Mouse (Mus musculus): Measurements from ENCODE around the gene Adh1.

Gene Adh1

GRCm38 (mm10) chr3:138291529-138292117 lies 30.8 kb downstream of the Adh1 start:
- DNase-seq = no peak

DNA sequence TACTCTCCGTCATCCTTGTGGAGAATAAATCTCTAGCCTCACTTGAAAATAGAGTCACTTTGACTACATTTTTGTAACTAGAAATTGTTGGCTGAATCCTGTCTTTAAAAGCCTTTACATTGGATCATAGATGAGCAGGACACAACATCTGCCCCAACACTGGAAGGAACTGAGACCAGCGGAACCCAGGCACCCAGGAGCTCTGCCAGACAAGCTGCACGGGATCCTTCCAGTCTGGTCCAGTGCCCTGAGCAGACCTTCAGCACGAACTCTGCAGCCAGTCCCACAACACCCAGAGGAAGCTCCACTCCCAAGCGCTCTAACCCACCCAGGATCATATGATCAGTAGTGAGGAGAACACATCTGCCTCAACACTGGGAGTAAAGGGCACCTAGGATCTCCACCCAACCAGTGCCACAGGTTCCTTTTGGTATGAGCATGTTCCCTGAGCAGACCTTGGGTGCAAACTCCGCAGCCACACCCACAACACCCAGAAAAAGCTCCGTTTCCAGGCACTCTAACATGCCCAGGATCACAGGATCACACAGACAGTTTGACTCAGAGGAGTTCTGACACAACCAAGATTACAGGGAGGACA lies 32.6 kb downstream of the Adh1 start:
- no peak for DNase-seq

GRCm38 (mm10) chr3:138300130-138300529 lies 39.3 kb downstream of the Adh1 start:
- DNase-seq = no peak

GRCm38 (mm10) chr3:138302676-138303075 lies 41.9 kb downstream of the Adh1 start:
- no peak for DNase-seq

GRCm38 (mm10) chr3:138303771-138304488 lies 43.1 kb downstream of the Adh1 start:
- DNase-seq = no peak

DNA sequence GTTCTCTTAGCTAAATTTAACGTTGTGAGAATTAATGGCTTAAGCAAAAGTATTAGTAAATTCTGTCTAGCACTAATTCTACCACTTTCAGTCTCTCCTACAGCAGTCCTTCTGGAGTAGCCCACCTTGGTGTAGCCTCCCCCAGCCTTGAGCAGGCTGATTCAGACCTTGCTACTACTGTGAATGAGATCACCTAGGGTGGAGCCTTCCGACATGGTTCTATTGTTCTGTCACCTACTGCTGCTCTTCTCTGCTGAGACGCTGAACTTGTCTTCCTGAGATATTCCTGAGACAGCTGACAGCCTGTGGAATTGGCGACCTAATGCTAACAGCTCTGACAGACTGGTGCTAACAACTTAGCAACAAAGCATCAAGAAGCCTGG lies 43.7 kb downstream of the Adh1 start:
- DNase-seq = no peak

DNA sequence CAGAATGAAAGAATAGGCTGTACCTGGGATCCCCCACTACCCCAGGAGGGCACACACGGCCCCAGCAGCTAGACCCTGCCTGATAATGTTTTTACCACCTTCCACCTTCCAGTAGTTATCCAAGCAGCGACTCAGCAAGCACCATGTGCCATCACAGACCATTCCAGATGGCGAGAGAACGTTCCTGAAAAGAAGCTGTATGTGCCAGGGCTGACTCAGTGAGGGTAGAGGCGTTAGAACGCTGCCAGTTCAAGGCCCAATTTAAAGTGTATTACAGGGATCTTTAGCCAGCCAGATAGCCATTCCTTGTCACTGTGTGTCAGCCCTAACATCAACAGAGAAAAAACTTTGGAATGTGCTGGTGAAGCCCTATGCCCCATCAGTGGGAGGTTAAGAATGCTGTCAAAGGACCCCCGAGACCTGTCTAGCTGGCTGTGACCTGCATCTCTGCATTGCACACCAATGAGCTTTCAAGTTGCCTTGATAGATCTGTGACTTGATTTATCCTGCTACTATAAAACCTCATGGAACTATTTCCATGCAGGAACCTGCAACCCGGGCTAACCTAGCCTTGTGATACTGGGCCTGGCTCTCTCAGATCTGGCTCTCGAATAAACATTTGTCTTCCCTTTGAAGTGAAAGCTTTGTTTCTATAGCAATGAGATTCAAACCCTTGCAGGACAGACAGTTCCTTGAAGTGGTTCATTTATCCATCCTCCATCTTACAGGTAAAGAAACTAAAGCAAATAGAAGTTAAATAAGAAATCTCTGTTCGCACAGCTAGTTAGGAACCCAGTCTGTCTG lies 44.9 kb downstream of the Adh1 start:
- no peak for DNase-seq

GRCm38 (mm10) chr3:138306290-138306683 lies 45.5 kb downstream of the Adh1 start:
- DNase-seq = no peak

GRCm38 (mm10) chr3:138309910-138310309 lies 49.1 kb downstream of the Adh1 start:
- DNase-seq = no peak

GRCm38 (mm10) chr3:138311015-138311414 lies 50.2 kb downstream of the Adh1 start:
- DNase-seq = peak in 1 of 2 experiments; percentile 31

DNA sequence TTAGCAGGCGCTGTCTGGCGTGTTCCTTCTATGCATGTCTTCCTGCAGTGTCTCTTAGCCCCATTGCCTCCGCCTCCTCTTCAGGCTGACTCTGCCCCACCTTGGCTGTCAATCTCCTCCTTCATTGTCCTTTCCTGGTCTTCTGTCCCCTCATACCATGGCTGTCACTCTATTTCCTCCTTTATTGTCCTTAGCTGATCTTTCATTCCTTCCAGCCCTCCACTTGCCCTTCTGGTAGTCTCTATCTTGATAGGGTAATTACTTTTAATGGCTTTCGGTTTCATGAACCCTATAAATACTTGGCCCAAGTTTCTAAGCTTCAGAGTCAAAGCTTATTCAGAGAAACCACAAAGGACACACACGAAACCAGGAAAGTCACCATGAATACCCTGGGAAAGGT lies 52.2 kb downstream of the Adh1 start, which contains the start of gene Adh6a:
Gene Adh6a (plus strand): TSS at position 322 of the 400 bp plus-strand sequence.
- no peak for DNase-seq

GRCm38 (mm10) chr3:138316908-138317472 lies 56.2 kb downstream of the Adh1 start:
- no peak for DNase-seq

DNA sequence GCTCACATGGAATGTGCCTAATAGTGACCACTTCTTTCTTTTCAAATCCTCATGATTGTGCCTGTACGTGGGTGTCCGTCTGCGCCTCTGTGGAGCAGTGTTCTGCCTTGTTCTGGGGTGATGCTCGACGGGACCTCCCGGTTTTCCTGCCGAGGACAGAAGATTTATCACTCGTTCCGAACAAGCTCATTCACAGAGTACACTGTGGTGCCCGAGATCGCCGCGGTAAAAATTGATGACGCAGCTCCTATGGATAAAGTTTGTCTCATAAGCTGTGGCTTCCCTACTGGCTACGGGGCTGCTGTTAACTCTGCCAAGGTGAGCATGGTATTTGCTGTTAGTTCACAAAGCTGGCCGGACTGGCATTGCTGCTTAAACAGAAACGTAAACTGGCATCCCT lies 64.2 kb downstream of the Adh1 start:
- DNase-seq = no peak

DNA sequence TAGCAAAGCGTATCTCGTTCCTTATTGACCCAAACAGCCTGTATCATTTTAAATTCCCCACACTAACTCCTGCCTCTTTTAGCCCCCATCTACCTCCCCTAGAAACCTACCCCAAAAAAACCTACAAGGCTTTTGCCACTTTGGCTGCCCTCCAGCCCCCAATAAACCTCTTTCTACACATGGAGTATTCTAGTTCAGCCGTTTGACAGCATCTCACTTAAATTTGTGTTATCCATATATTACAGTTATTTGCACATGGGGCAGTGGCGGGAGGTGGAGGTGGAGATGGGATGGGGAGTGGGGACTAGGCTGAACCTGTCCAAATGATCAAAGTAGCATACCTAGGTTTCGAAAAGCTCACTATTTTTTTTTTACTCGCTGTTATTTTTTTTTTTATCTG lies 64.7 kb downstream of the Adh1 start:
- no peak for DNase-seq

DNA sequence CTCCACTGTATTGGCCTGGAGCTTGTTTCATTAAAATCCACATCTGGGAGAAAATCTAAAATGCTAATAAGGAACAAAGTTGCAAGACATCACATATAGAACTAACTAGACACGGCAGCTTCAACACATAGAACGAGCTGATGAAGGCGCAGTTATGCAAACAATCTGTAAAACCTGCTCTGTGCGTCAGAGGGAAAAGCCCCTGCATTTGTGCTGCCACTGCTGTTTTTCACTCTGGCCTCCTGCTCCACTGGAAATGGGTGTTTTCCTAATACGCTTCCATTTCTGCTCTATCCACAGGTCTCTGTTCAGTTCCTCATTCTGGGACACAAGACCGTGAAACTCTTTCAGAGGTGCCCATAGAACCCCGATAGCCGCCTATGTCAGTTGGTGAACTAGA lies 73.1 kb downstream of the Adh1 start:
- DNase-seq = no peak

GRCm38 (mm10) chr3:138334320-138334719 lies 73.5 kb downstream of the Adh1 start:
- no peak for DNase-seq

GRCm38 (mm10) chr3:138335566-138335965 lies 74.8 kb downstream of the Adh1 start:
- no peak for DNase-seq

DNA sequence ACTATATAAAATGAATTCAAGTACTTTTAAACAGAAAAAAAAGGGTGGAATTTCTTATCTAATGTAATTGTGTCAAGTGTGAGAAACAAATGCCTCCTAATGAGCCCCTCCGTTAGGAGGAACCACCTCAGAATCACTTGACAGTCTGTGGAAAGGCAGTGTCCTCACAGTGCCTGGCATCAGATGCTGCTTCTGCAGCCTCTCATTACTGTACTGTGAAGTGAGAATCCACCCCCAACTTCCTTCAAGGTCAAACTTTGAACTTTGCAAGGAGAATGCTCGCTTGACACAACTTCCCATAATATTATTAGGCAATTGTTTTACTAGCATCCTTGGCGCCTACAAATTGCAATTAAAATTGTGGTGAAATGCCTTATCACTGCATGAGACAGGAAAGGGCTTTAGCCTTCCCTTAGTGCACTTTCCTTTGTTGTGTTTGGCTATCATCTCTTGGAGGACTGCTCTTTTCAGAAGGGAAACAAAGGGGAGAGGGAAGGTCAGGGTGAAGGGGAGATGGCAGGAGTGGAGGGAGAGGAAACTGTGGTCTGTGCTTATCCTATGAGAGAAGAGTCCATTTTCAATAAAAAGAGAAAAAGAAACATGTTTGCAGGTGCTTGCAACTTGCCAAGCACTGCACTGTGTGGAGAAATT lies 75.4 kb downstream of the Adh1 start:
- peak in 1 of 2 experiments; percentile 15 for DNase-seq

All from kidney, adult 8-10 months (tissue).